ENCODE assay signal across 8 mouse cellular contexts in the genomic region with DNA sequence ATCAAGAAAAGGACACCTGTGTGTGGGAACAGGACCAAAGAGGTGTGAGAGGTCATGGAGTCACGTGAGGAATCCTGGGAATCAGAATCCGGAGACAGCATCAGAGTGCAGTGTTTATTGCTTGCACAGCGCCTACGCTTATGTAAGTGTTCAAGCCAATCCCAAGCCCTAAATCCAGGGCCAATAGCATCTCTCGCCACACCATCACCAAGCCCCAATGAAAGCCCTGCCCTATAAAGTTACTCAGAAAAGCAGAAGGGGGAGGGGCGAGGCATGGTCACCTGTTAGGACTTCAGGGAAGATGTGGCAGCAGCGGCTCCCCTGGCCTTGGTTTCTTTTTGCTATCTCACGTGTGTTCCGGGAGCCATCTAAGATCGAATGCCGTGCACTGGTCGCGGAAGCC. TPM values are rescaled to one million over a fixed set of nuclear protein-coding genes. Genes with fewer than 3 reads are reported as not detected.
DNase-seq lines count a peak whose midpoint lies in the region; ATAC-seq and TF ChIP-seq lines count a peak whose summit lies in the region.

No protein-coding gene starts in this region.

- H3K27ac ChIP-seq in cerebellum, adult 2 months (ENCODE audit: insufficient read depth, low read length), result no peak overlapping the region
- no peak overlapping the region for H3K27ac ChIP-seq in forebrain, embryonic 16.5 days (ENCODE audit: low read length)
- no peak overlapping the region for H3K27ac ChIP-seq in intestine, embryonic 16.5 days (ENCODE audit: low read length)
- H3K27ac ChIP-seq in liver, postnatal 0 days (ENCODE audit: low read depth), result no peak overlapping the region
- no peak overlapping the region for H3K27ac ChIP-seq in neural tube, embryonic 12.5 days

- peak overlapping the region; percentile 47 for H3K4me2 ChIP-seq in forebrain, embryonic 16.5 days (ENCODE audit: low read length)
- H3K4me2 ChIP-seq in intestine, embryonic 16.5 days (ENCODE audit: low read depth, low read length), result peak overlapping the region; percentile 77
- H3K4me2 ChIP-seq in liver, postnatal 0 days (ENCODE audit: low read depth, low read length), result peak overlapping the region; percentile 76
- peak overlapping the region; percentile 51 for H3K4me2 ChIP-seq in neural tube, embryonic 12.5 days (replicated peaks)

- H3K36me3 ChIP-seq in forebrain, embryonic 16.5 days (ENCODE audit: control insufficient read depth, insufficient read depth), result no peaks in the 10 kb centered on the region
- no peaks in the 10 kb centered on the region for H3K36me3 ChIP-seq in intestine, embryonic 16.5 days (ENCODE audit: control insufficient read depth, insufficient read depth, low read length)
- H3K36me3 ChIP-seq in liver, postnatal 0 days (replicated peaks; ENCODE audit: insufficient read depth, low read length), result no peaks in the 10 kb centered on the region
- 0 out of 2 replicates have a peak, but pooled peaks cover 3% of the 10 kb centered on the region for H3K36me3 ChIP-seq in neural tube, embryonic 12.5 days

- H3K4me3 ChIP-seq in cerebellum, adult 2 months (replicated peaks; ENCODE audit: insufficient read depth, low read depth, low read length), result peak overlapping the region; percentile 54
- peak overlapping the region; percentile 31 for H3K4me3 ChIP-seq in forebrain, embryonic 16.5 days (replicated peaks; ENCODE audit: low read length)
- H3K4me3 ChIP-seq in intestine, embryonic 16.5 days (ENCODE audit: low read length), result peak overlapping the region; percentile 44
- H3K4me3 ChIP-seq in liver, postnatal 0 days (ENCODE audit: low read depth, low read length), result peak overlapping the region; percentile 50
- peak overlapping the region; percentile 15; the same call in 1 of the 2 replicates for H3K4me3 ChIP-seq in neural tube, embryonic 12.5 days

- TF ChIP-seq EP300 in liver, postnatal 0 days (IDR thresholded peaks at IDR 0.05; ENCODE audit: low read depth), result no peak

- no peaks in the 10 kb centered on the region for H3K4me1 ChIP-seq in cerebellum, adult 2 months (ENCODE audit: control insufficient read depth, insufficient read depth, low read length)
- H3K4me1 ChIP-seq in forebrain, embryonic 16.5 days (replicated peaks; ENCODE audit: control insufficient read depth, insufficient read depth, low read length), result peaks cover 6% of the 10 kb centered on the region; the same call in 1 of the 2 replicates
- no peaks in the 10 kb centered on the region for H3K4me1 ChIP-seq in intestine, embryonic 16.5 days (ENCODE audit: control insufficient read depth, insufficient read depth, low read length)
- H3K4me1 ChIP-seq in liver, postnatal 0 days (ENCODE audit: insufficient read depth), result peaks cover 5% of the 10 kb centered on the region; the same call in 1 of the 2 replicates
- peaks cover 6% of the 10 kb centered on the region; the same call in 1 of the 2 replicates for H3K4me1 ChIP-seq in neural tube, embryonic 12.5 days

- no peak for TF ChIP-seq CTCF in cerebellum, adult 2 months (IDR thresholded peaks at IDR 0.05; ENCODE audit: borderline replicate concordance, insufficient read depth, low read depth, low read length)
- TF ChIP-seq CTCF in liver, postnatal 0 days (IDR thresholded peaks at IDR 0.05; ENCODE audit: low read depth), result no peak

- H3K9ac ChIP-seq in forebrain, embryonic 16.5 days (replicated peaks; ENCODE audit: low read depth, low read length), result peak overlapping the region; percentile 26; the same call in 1 of the 2 replicates
- H3K9ac ChIP-seq in intestine, embryonic 16.5 days (ENCODE audit: low read depth, low read length), result peak overlapping the region; percentile 31; the same call in 1 of the 2 replicates
- peak overlapping the region; percentile 48 for H3K9ac ChIP-seq in liver, postnatal 0 days (replicated peaks)
- H3K9ac ChIP-seq in neural tube, embryonic 12.5 days, result no peak overlapping the region

- DNase-seq in left cerebral cortex, postnatal 36 days (ENCODE audit: low spot score in 2 of 2), result peak; percentile 11
- no peak for DNase-seq in left cerebral cortex, postnatal 4 days
- DNase-seq in cerebellum, adult 2 months, result peak; percentile 54 to 76
- peak; percentile 79 for DNase-seq in liver, postnatal 0 days
- DNase-seq in yolk sac, embryonic 10.5 days (ENCODE audit: low spot score), result peak; percentile 32

- no peak for ATAC-seq in forebrain, embryonic 16.5 days
- peak; percentile 83 for ATAC-seq in intestine, embryonic 16.5 days
- ATAC-seq in liver, postnatal 0 days, result peak; percentile 82
- no peak for ATAC-seq in neural tube, embryonic 12.5 days (ENCODE audit: low FRiP score, low read depth)

- no peaks in the 10 kb centered on the region for H3K27me3 ChIP-seq in cerebellum, adult 2 months (ENCODE audit: control insufficient read depth, insufficient read depth, low read length)
- H3K27me3 ChIP-seq in forebrain, embryonic 16.5 days (replicated peaks; ENCODE audit: control insufficient read depth, insufficient read depth, low read length), result no peaks in the 10 kb centered on the region
- no peaks in the 10 kb centered on the region for H3K27me3 ChIP-seq in intestine, embryonic 16.5 days (replicated peaks; ENCODE audit: control insufficient read depth, insufficient read depth, low read length)
- no peaks in the 10 kb centered on the region for H3K27me3 ChIP-seq in liver, postnatal 0 days (ENCODE audit: insufficient read depth, low read length)
- no peaks in the 10 kb centered on the region for H3K27me3 ChIP-seq in neural tube, embryonic 12.5 days (replicated peaks)

- no peaks in the 10 kb centered on the region for H3K9me3 ChIP-seq in forebrain, embryonic 16.5 days (ENCODE audit: control insufficient read depth, low read length)
- H3K9me3 ChIP-seq in intestine, embryonic 16.5 days (ENCODE audit: control insufficient read depth, low read length), result no peaks in the 10 kb centered on the region
- no peaks in the 10 kb centered on the region for H3K9me3 ChIP-seq in liver, postnatal 0 days (ENCODE audit: low read length)
- no peaks in the 10 kb centered on the region for H3K9me3 ChIP-seq in neural tube, embryonic 12.5 days

- 14% methylated on average over 13 of the region's 13 CpGs for WGBS in cerebellum, adult 2 months
- WGBS in forebrain, embryonic 16.5 days, result 18% methylated on average over 13 of the region's 13 CpGs
- WGBS in intestine, embryonic 16.5 days, result 13% methylated on average over 13 of the region's 13 CpGs
- WGBS in liver, postnatal 0 days (ENCODE audit: insufficient replicate concordance), result 11% methylated on average over 13 of the region's 13 CpGs
- 18% methylated on average over 13 of the region's 13 CpGs for WGBS in neural tube, embryonic 12.5 days

- intact Hi-C loops in left cerebral cortex, postnatal 36 days (cut with DNase I), result no loop called here
- intact Hi-C loops in left cerebral cortex, postnatal 4 days (cut with DNase I), result no loop called here

- TF ChIP-seq POLR2A in cerebellum, adult 2 months (IDR thresholded peaks at IDR 0.05; ENCODE audit: borderline replicate concordance, insufficient read depth, low read length), result peak; percentile 32; the same call in 1 of the 2 replicates

RNA-seq across cellular contexts. Expression of gene Rbx1, which starts 14.9 kb away (rescaled TPM):
- total RNA-seq in left cerebral cortex, postnatal 36 days (2021), result 100 to 1,000 TPM; 134 to 137 TPM
- total RNA-seq in left cerebral cortex, postnatal 4 days (2021), result 100 to 1,000 TPM; 141 to 149 TPM
- polyA plus RNA-seq in cerebellum, adult 2 months (2012; rRNA removed), result 211 and 222 TPM in 2 replicates
- polyA plus RNA-seq in forebrain, embryonic 16.5 days (2015; fragmentation: Nextera tagmentation; extraction: Ambion mirVana), result 449 and 466 TPM in 2 replicates
- polyA plus RNA-seq in intestine, embryonic 16.5 days (2015; fragmentation: Nextera tagmentation; extraction: Ambion mirVana), result 378 and 400 TPM in 2 replicates
- 234 and 241 TPM in 2 replicates for polyA plus RNA-seq in liver, postnatal 0 days (2015; fragmentation: Nextera tagmentation; extraction: Ambion mirVana)
- polyA plus RNA-seq in neural tube, embryonic 12.5 days (2016; fragmentation: Nextera tagmentation; extraction: Ambion mirVana), result 477 and 510 TPM in 2 replicates

Comparison
In these comparisons a context has a peak if more than half of its experiments do, and no peak if none do; other contexts are left out.
1. ATAC-seq: peak in intestine, embryonic 16.5 days (single experiment) and liver, postnatal 0 days (single experiment); none in forebrain, embryonic 16.5 days (single experiment) and neural tube, embryonic 12.5 days (single experiment).
2. Peak in every context shown above with its lines, with median percentiles within 50 percentile points of each other: H3K4me3 ChIP-seq and H3K4me2 ChIP-seq.